Mouse (Mus musculus): ENCODE measurements around the gene Ank2.

Gene Ank2

GRCm38 (mm10) chr3:127183998-127184753, 315.0 kb downstream of the Ank2 start:
- no peak for DNase-seq (ENCODE audit: low spot score in 2 of 2)

GRCm38 (mm10) chr3:127172697-127173096, 326.5 kb downstream of the Ank2 start:
- DNase-seq (ENCODE audit: low spot score in 2 of 2): no peak

- DNase-seq (ENCODE audit: low spot score in 2 of 2): no peak
Measured at GRCm38 (mm10) chr3:127170246-127170645, 328.9 kb downstream of the Ank2 start.

- DNase-seq (ENCODE audit: low spot score in 2 of 2): no peak
Measured at GRCm38 (mm10) chr3:127169114-127169513, 330.0 kb downstream of the Ank2 start.

GRCm38 (mm10) chr3:127163749-127164148, 335.4 kb downstream of the Ank2 start:
- DNase-seq (ENCODE audit: low spot score in 2 of 2): no peak

- no peak for DNase-seq (ENCODE audit: low spot score in 2 of 2)
Measured at GRCm38 (mm10) chr3:127161998-127162712, 337.0 kb downstream of the Ank2 start.

- DNase-seq (ENCODE audit: low spot score in 2 of 2): no peak
Measured at GRCm38 (mm10) chr3:127161085-127161837, 337.9 kb downstream of the Ank2 start.

- no peak for DNase-seq (ENCODE audit: low spot score in 2 of 2)
Measured at GRCm38 (mm10) chr3:127157706-127158105, 341.4 kb downstream of the Ank2 start.

GRCm38 (mm10) chr3:127156080-127156479, 343.1 kb downstream of the Ank2 start:
- DNase-seq (ENCODE audit: low spot score in 2 of 2): no peak

- no peak for DNase-seq (ENCODE audit: low spot score in 2 of 2)
Measured at GRCm38 (mm10) chr3:127153861-127154260, 345.3 kb downstream of the Ank2 start.

- DNase-seq (ENCODE audit: low spot score in 2 of 2): no peak
Measured at GRCm38 (mm10) chr3:127153443-127153842, 345.7 kb downstream of the Ank2 start.

GRCm38 (mm10) chr3:127148648-127149047, 350.5 kb downstream of the Ank2 start:
- no peak for DNase-seq (ENCODE audit: low spot score in 2 of 2)

GRCm38 (mm10) chr3:127140590-127140989, 358.6 kb downstream of the Ank2 start:
- DNase-seq (ENCODE audit: low spot score in 2 of 2): no peak

GRCm38 (mm10) chr3:127139638-127140037, 359.5 kb downstream of the Ank2 start:
- no peak for DNase-seq (ENCODE audit: low spot score in 2 of 2)

- no peak for DNase-seq (ENCODE audit: low spot score in 2 of 2)
Measured at GRCm38 (mm10) chr3:127137508-127137907, 361.6 kb downstream of the Ank2 start.

- no peak for DNase-seq (ENCODE audit: low spot score in 2 of 2)
Measured at GRCm38 (mm10) chr3:127134062-127134461, 365.1 kb downstream of the Ank2 start.

GRCm38 (mm10) chr3:127131048-127131447, 368.1 kb downstream of the Ank2 start:
- DNase-seq (ENCODE audit: low spot score in 2 of 2): no peak

- DNase-seq (ENCODE audit: low spot score in 2 of 2): no peak
Measured at GRCm38 (mm10) chr3:127130167-127130770, 368.9 kb downstream of the Ank2 start.

- no peak for DNase-seq (ENCODE audit: low spot score in 2 of 2)
Measured at GRCm38 (mm10) chr3:127129750-127130149, 369.4 kb downstream of the Ank2 start.

- no peak for DNase-seq (ENCODE audit: low spot score in 2 of 2)
Measured at GRCm38 (mm10) chr3:127127611-127128010, 371.5 kb downstream of the Ank2 start.

- no peak for DNase-seq (ENCODE audit: low spot score in 2 of 2)
Measured at GRCm38 (mm10) chr3:127126220-127126619, 372.9 kb downstream of the Ank2 start.

- DNase-seq (ENCODE audit: low spot score in 2 of 2): no peak
Measured at GRCm38 (mm10) chr3:127124375-127124993, 374.7 kb downstream of the Ank2 start.

All from spleen, postnatal 36 days (tissue).